Mouse (Mus musculus) C2C12 (cell line): Measurements from ENCODE around the gene Pm20d1. TPM values are rescaled to one million over a fixed set of nuclear protein-coding genes. Genes with fewer than 3 reads are reported as not detected.

Source experiments
- H3K27me3 ChIP-seq: one replicate; pipeline ENCODE4 v1.6.1; 2011; ENCODE audit not compliant: control insufficient read depth, insufficient read depth, insufficient read length
- H3K36me3 ChIP-seq: one replicate; pipeline ENCODE4 v1.6.1; 2011; ENCODE audit not compliant: control insufficient read depth, insufficient read depth
- H3K4me3 ChIP-seq: one replicate; pipeline ENCODE4 v1.5.1; 2011; ENCODE audit warnings: mild to moderate bottlenecking, control low read depth; ENCODE audit not compliant: poor library complexity, insufficient read depth, severe bottlenecking
- H3K79me2 ChIP-seq: one replicate; pipeline ENCODE4 v1.6.1; 2011; ENCODE audit not compliant: control insufficient read depth, insufficient read depth
- H3K79me3 ChIP-seq: one replicate; pipeline ENCODE4 v1.6.1; 2011; ENCODE audit warnings: low read depth, control low read depth
- H3ac ChIP-seq: one replicate; pipeline ENCODE3; 2011; ENCODE audit warnings: low read depth; ENCODE audit not compliant: control insufficient read depth, insufficient read length
- CEBPB ChIP-seq: IDR thresholded peaks from one replicate; pipeline ENCODE4 v1.6.1; 2011; ENCODE audit warnings: low read depth, mild to moderate bottlenecking, control low read depth, moderate library complexity
- CTCF ChIP-seq: IDR thresholded peaks from one replicate; pipeline ENCODE4 v1.5.1; 2011; ENCODE audit not compliant: control insufficient read depth, insufficient read depth, insufficient read length
- FOSL1 ChIP-seq: IDR thresholded peaks from one replicate; pipeline ENCODE4 v1.8.0; 2011; ENCODE audit warnings: mild to moderate bottlenecking, low read length; ENCODE audit not compliant: poor library complexity, insufficient read depth, severe bottlenecking
- MAX ChIP-seq: IDR thresholded peaks from one replicate; pipeline ENCODE4 v1.6.1; 2011; ENCODE audit warnings: mild to moderate bottlenecking, control low read depth
- MYOD1 ChIP-seq: IDR thresholded peaks from one replicate; pipeline ENCODE4 v1.6.1; 2011; ENCODE audit warnings: low read depth; ENCODE audit not compliant: control insufficient read depth, insufficient read length
- MYOG ChIP-seq: IDR thresholded peaks from one replicate; pipeline ENCODE4 v1.6.1; 2011; ENCODE audit not compliant: control insufficient read depth, insufficient read length; ENCODE audit errors: extremely low read depth
- USF1 ChIP-seq: IDR thresholded peaks from one replicate; pipeline ENCODE4 v1.6.1; 2011; ENCODE audit warnings: low read depth, mild to moderate bottlenecking, control low read depth, moderate library complexity
- polyA plus RNA-seq: library from polyadenylated mRNA; unstranded; fragments of >200 nt; fragmentation: generic; extraction: Trizol; gene quantifications from one replicate; pipeline ENCODE4 v1.2.1, GENCODE M21; 2012; ENCODE audit warnings: missing spikeins

Gene Pm20d1
- polyA plus RNA-seq, 1 experiment, result 0.01 TPM

DNA sequence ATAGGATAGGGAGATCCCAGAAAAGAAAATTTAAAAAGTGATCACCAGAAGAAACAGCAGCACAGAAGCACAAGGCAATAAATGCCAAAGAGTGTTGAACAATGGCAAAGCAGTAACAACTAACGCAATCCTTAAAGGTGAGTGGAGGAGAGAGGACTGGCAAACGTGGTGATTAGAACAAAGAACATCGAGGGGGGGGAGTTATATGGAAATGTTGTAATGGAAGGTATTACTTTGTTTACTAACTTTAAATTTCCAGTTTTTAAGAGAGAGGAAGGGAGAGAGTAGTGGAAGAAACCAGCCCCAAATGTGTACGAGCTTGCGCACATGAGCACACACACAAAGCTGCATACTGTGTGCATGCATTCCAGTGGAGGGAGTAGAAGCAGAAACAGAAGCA, 68.4 kb downstream of the Pm20d1 start:
- Histone ChIP-seq H3K4me3 (no peak overlapping the region), H3K27me3 (peaks cover 6% of the 10 kb centered on the region), H3K79me2 (no peaks in the 10 kb centered on the region), H3K79me3 (no peaks in the 10 kb centered on the region), H3ac (no peak overlapping the region), H3K36me3 (no peaks in the 10 kb centered on the region)
- no peak for TF ChIP-seq MAX
- no peak for TF ChIP-seq MYOG
- no peak for TF ChIP-seq FOSL1
- no peak for TF ChIP-seq CTCF
- no peak for TF ChIP-seq USF1
- TF ChIP-seq CEBPB, result no peak
- TF ChIP-seq MYOD1, result no peak

GRCm38 (mm10) chr1:131866304-131866999, 69.3 kb downstream of the Pm20d1 start:
- Histone ChIP-seq H3K79me2 (no peaks in the 10 kb centered on the region), H3K27me3 (peaks cover 6% of the 10 kb centered on the region), H3K36me3 (no peaks in the 10 kb centered on the region), H3ac (no peak overlapping the region), H3K79me3 (no peaks in the 10 kb centered on the region), H3K4me3 (no peak overlapping the region)
- no peak for TF ChIP-seq MAX
- TF ChIP-seq USF1, result no peak
- TF ChIP-seq MYOD1, result no peak
- TF ChIP-seq FOSL1, result no peak
- no peak for TF ChIP-seq MYOG
- TF ChIP-seq CTCF, result no peak
- no peak for TF ChIP-seq CEBPB

- Histone ChIP-seq H3K79me2 (no peaks in the 10 kb centered on the region), H3K4me3 (peak within 1 kb of the TSS; percentile 25), H3K36me3 (no peaks in the 10 kb centered on the region), H3K79me3 (no peaks in the 10 kb centered on the region), H3ac (peak within 1 kb of the TSS; percentile 43), H3K27me3 (peaks cover 3% of the 10 kb centered on the region)
- TF ChIP-seq MYOG, result no peak
- peak; percentile 78 for TF ChIP-seq CTCF
Observed at GRCm38 (mm10) chr1:131867093-131867945, 70.1 kb downstream of the Pm20d1 start, which contains the start of gene Rab29. Gene Rab29, plus strand, starts transcription at chr1:131867224.

GRCm38 (mm10) chr1:131867946-131868290, 70.7 kb downstream of the Pm20d1 start:
- H3K79me2 ChIP-seq, result no peaks in the 10 kb centered on the region
- TF ChIP-seq MAX (no peak), CEBPB (no peak), MYOD1 (no peak)
- peaks cover 3% of the 10 kb centered on the region for H3K27me3 ChIP-seq
- H3K4me3 ChIP-seq, result no peak overlapping the region
- H3K79me3 ChIP-seq, result no peaks in the 10 kb centered on the region
- H3ac ChIP-seq, result no peak overlapping the region
- no peaks in the 10 kb centered on the region for H3K36me3 ChIP-seq

DNA sequence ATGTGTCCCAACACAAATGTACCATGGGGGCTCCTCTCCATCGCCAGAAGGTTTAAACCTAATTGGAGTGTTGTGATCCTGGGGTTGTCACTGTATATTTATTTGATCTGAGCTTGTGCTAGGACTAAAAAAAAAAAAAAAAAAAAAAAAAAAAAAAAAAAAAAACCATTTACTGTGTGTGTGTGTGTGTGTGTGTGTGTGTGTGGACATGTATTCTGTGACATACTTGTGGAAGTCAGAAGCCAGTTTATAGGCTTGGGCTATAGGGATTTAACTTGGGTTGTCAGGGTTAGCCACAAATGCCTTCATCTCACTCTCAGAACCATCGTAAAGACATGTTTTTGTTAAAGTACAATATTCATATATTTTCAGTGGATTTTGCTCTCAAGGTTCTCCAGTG, 72.4 kb downstream of the Pm20d1 start:
- no peak for TF ChIP-seq MAX
- no peak for TF ChIP-seq CTCF
- no peak for TF ChIP-seq MYOG
- TF ChIP-seq USF1, result no peak
- TF ChIP-seq FOSL1, result no peak
- TF ChIP-seq MYOD1, result no peak
- no peak for TF ChIP-seq CEBPB
- H3ac ChIP-seq, result no peak overlapping the region
- H3K4me3 ChIP-seq, result no peak overlapping the region
- H3K79me3 ChIP-seq, result no peaks in the 10 kb centered on the region
- H3K79me2 ChIP-seq, result no peaks in the 10 kb centered on the region
- no peaks in the 10 kb centered on the region for H3K36me3 ChIP-seq
- peaks cover 3% of the 10 kb centered on the region for H3K27me3 ChIP-seq

Other genes with a start within 250 kb of the Pm20d1 start
- not detected for gene Avpr1b, start 198.1 kb upstream of the Pm20d1 start, polyA plus RNA-seq
- not detected for gene Ctse, start 159.1 kb upstream of the Pm20d1 start, polyA plus RNA-seq
- gene Rab7b, start 108.7 kb upstream of the Pm20d1 start, polyA plus RNA-seq, result 4.1 TPM
- gene Slc26a9, start 53.4 kb upstream of the Pm20d1 start, polyA plus RNA-seq, result not detected
- 6.7 TPM for gene Slc41a1, start 30.1 kb downstream of the Pm20d1 start, polyA plus RNA-seq
- gene Rab29, start 69.8 kb downstream of the Pm20d1 start, polyA plus RNA-seq, result 3.7 TPM
- 36.2 TPM for gene Nucks1, start 113.2 kb downstream of the Pm20d1 start, polyA plus RNA-seq
- 0.75 TPM for gene Slc45a3, start 165.6 kb downstream of the Pm20d1 start, polyA plus RNA-seq
- 11.9 TPM for gene Elk4, start 210.2 kb downstream of the Pm20d1 start, polyA plus RNA-seq